ENCODE assay signal across 1 mouse cellular context in the genomic region with DNA sequence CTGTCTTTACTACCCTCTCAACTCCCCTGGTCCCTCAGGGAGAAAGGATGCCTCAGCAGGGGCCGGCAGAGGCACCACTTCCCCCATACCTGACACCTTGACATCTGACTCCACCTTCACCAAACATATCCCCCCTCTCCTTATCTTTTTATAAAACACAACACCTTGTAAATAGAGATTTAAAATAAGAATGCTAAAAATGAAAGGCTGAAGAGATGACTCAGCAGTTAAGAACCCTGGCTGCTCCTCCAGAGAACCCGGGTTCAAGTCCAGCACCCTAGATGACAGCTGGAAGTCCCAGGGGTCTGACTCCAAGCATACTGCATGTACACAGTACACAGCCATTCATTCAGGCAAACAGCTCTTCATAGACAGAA.
TF ChIP-seq lines count a peak whose summit lies in the region.

No protein-coding gene starts in this region.

TF ChIP-seq in MEL, 35 proteins besides CTCF, POLR2A, EP300 and RAD21 (continued from another document):
- TF ChIP-seq MAFK (IDR thresholded peaks at IDR 0.05; ENCODE audit: borderline replicate concordance, low read depth, low read length): peak; percentile 91
- no peak for TF ChIP-seq E2F4 (IDR thresholded peaks at IDR 0.05; ENCODE audit: borderline replicate concordance, low read depth, low read length)
- TF ChIP-seq ZC3H11A (IDR thresholded peaks at IDR 0.05; ENCODE audit: low read depth, low read length): no peak
- no peak for TF ChIP-seq HCFC1 (IDR thresholded peaks at IDR 0.05; ENCODE audit: low read depth, low read length)
- TF ChIP-seq MAX (IDR thresholded peaks at IDR 0.05; ENCODE audit: low read length): no peak
- TF ChIP-seq BHLHE40 (IDR thresholded peaks at IDR 0.05; ENCODE audit: borderline replicate concordance, low read depth, low read length): no peak
- no peak for TF ChIP-seq SMC3 (IDR thresholded peaks at IDR 0.05; ENCODE audit: low read depth, low read length)
- TF ChIP-seq ELF1 (IDR thresholded peaks at IDR 0.05; ENCODE audit: low read depth, low read length): no peak
- TF ChIP-seq MYB (IDR thresholded peaks at IDR 0.05; ENCODE audit: low read depth, low read length): no peak
- no peak for TF ChIP-seq USF1 (IDR thresholded peaks at IDR 0.05; ENCODE audit: low read depth, low read length)
- no peak for TF ChIP-seq KAT2A (conservative IDR thresholded peaks at IDR 0.05; ENCODE audit: low read depth, low read length)
- TF ChIP-seq SIN3A (IDR thresholded peaks at IDR 0.05; ENCODE audit: low read length): no peak; the same call in 1 of the 2 replicates
- no peak for TF ChIP-seq CHD1 (IDR thresholded peaks at IDR 0.05; ENCODE audit: low read depth, low read length)
- no peak for TF ChIP-seq POLR2AphosphoS5 (IDR thresholded peaks at IDR 0.05; ENCODE audit: borderline replicate concordance, low read depth, low read length)
- no peak for TF ChIP-seq ZNF384 (IDR thresholded peaks at IDR 0.05; ENCODE audit: low read depth, low read length)
- no peak for TF ChIP-seq POLR2AphosphoS2 (IDR thresholded peaks at IDR 0.05; ENCODE audit: low read length)
- TF ChIP-seq GATA1 (IDR thresholded peaks at IDR 0.05; ENCODE audit: low read depth, low read length): 0 out of 2 replicates have a peak, but pooled peaks have one; percentile 15
- no peak for TF ChIP-seq NELFE (IDR thresholded peaks at IDR 0.05; ENCODE audit: low read depth, low read length)
- TF ChIP-seq ETS1 (IDR thresholded peaks at IDR 0.05; ENCODE audit: low read depth, low read length): peak; percentile 54; the same call in 1 of the 2 replicates
TF ChIP-seq in MEL: peak in this region for 6.
